Mouse (Mus musculus): ENCODE measurements around the gene Gm16253.

- TF ChIP-seq POLR2A (IDR thresholded peaks at IDR 0.05; ENCODE audit: low read depth, low read length) (peak; percentile 45; the same call in 1 of the 2 replicates), CTCF (IDR thresholded peaks at IDR 0.05; ENCODE audit: extremely low read depth, insufficient read length, insufficient replicate concordance, low read depth, low read length) (no peak; the same call in 1 of the 2 replicates)
Measured at GRCm38 (mm10) chr3:96576690-96577541, at the start of gene Gm16253.
